Mouse (Mus musculus) neural tube, embryonic 14.5 days (tissue): ENCODE measurements at regions not wholly inside any gene's neighbourhood (a gene's known extent, or its start where the extent isn't known, plus 50 kb on each side); places are given as distances from the start of the nearest gene placed in this dataset.
"Not testable (repeated sequence)": the region's sequence is repeated elsewhere in the genome, so short reads cannot be mapped to it uniquely, and the experiment has no call there.

Source experiments
- ATAC-seq: fragments of 200-750 bp; cut with Nextera tagmentation; 2 replicates; pipeline ENCODE4 v1.8.0; 2017; ENCODE audit warnings: low read depth, mild to moderate bottlenecking, moderate TSS enrichment, moderate library complexity
- H3K27ac ChIP-seq: fragments of 300-500 bp; sonication (generic); 2 replicates; pipeline ENCODE4 v1.5.1; 2014; ENCODE audit warnings: low read depth, mild to moderate bottlenecking, control low read depth, low read length, moderate library complexity, mixed read lengths
- H3K27me3 ChIP-seq: fragments of 300-500 bp; sonication (generic); 2 replicates; pipeline ENCODE4 v1.6.1; 2014; ENCODE audit warnings: low read length; ENCODE audit not compliant: control insufficient read depth, insufficient read depth
- H3K36me3 ChIP-seq: fragments of 300-500 bp; sonication (generic); 2 replicates; pipeline ENCODE4 v1.6.1; 2014; ENCODE audit warnings: low read length, mixed read lengths; ENCODE audit not compliant: control insufficient read depth, insufficient read depth
- H3K4me1 ChIP-seq: fragments of 300-500 bp; sonication (generic); 2 replicates; pipeline ENCODE4 v1.6.1; 2014; ENCODE audit warnings: low read length; ENCODE audit not compliant: control insufficient read depth, insufficient read depth
- H3K4me2 ChIP-seq: fragments of 300-500 bp; sonication (generic); 2 replicates; pipeline ENCODE4 v1.6.1; 2014; ENCODE audit warnings: mild to moderate bottlenecking, low read depth, low read length, control low read depth
- H3K4me3 ChIP-seq: fragments of 300-500 bp; sonication (generic); 2 replicates; pipeline ENCODE4 v1.5.1; 2014; ENCODE audit warnings: low read depth, low read length, control low read depth, mixed read lengths
- H3K9ac ChIP-seq: fragments of 300-500 bp; sonication (generic); replicated peaks from 2 replicates; pipeline ENCODE4 v1.6.1; 2014; ENCODE audit warnings: low read depth, mild to moderate bottlenecking, control low read depth, low read length, mixed read lengths
- H3K9me3 ChIP-seq: fragments of 300-500 bp; sonication (generic); 2 replicates; pipeline ENCODE4 v1.6.1; 2016; ENCODE audit warnings: low read length; ENCODE audit not compliant: control insufficient read depth
- WGBS: fragments of 180-500 bp; shearing (Covaris S2); extraction: QIAGEN DNeasy Blood & Tissue Kit; methylation state at CpG from one replicate; pipeline ENCODE4 v1.1.7; 2014; 5-methylcytosine and 5-hydroxymethylcytosine counted together

- WGBS = 90% methylated on average over 4 of the region's 4 CpGs
- H3K4me2 ChIP-seq, ATAC-seq, H3K4me1 ChIP-seq, H3K9ac ChIP-seq, H3K9me3 ChIP-seq, H3K27ac ChIP-seq, H3K4me3 ChIP-seq, H3K36me3 ChIP-seq, H3K27me3 ChIP-seq: not testable (repeated sequence)
These were observed 185.9 kb upstream of the Ube2e2 start for GRCm38 (mm10) chr14:19080001-19080400.

GRCm38 (mm10) chr14:19041984-19042760 lies 148.1 kb upstream of the Ube2e2 start:
- H3K4me1 ChIP-seq = no peaks in the 10 kb centered on the region
- no peaks in the 10 kb centered on the region for H3K27me3 ChIP-seq

DNA sequence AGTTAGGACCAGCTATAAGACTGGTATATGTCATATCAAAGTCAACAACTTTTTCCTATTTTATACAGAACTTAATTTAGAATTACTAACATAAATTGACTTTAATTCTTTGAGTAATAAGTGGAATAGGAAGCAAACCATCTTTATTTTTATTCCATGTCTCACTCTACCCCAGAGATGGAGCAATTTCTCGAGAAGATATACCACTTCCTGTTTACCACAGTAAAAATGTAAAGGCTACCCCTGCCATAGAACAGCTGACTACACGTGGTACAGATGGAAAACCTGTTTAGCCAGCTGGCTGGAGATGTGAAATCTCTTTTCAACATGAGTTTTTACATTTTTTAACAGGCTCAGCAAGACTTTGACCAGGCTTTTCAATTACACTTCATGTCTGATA lies 126.0 kb upstream of the Ube2e2 start:
- Histone ChIP-seq H3K4me2 (no peak overlapping the region), H3K9ac (no peak overlapping the region), H3K9me3 (no peaks in the 10 kb centered on the region), H3K27me3 (no peaks in the 10 kb centered on the region), H3K36me3 (no peaks in the 10 kb centered on the region), H3K27ac (no peak overlapping the region), H3K4me1 (no peaks in the 10 kb centered on the region), H3K4me3 (no peak overlapping the region)
- WGBS = 46% methylated on average over 2 of the region's 2 CpGs
- ATAC-seq = no peak

More at GRCm38 (mm10) chr14:19041984-19042760, 148.1 kb upstream of the Ube2e2 start:
- H3K36me3 ChIP-seq = no peaks in the 10 kb centered on the region
- H3K4me2 ChIP-seq = peak overlapping the region; percentile 88
- ATAC-seq = peak; percentile 96
- peak overlapping the region; percentile 54 for H3K9ac ChIP-seq
- WGBS = 3% methylated on average over 49 of the region's 49 CpGs
- peak overlapping the region; percentile 48 for H3K4me3 ChIP-seq
- H3K9me3 ChIP-seq = no peaks in the 10 kb centered on the region
- H3K27ac ChIP-seq = no peak overlapping the region

DNA sequence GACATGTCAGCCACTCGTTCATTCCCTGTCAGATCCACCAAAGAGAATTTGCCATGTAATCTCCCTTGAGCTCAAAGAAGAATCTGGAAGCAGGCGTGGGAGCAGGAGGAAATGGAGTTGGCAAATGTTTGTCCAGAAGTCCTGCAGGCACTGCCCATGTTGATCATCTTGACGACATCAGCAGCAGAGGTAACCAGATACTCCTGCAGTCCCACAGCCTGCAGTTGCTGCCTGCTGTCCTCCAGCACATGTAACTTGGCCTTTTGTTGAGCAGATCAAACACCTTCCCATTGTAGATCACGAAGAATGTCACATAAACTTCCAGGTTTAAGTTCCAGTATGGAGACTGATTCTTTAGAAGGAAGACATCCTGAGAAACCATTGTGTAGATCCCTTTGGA lies 121.3 kb upstream of the Ube2e2 start:
- Histone ChIP-seq H3K4me3 (no peak overlapping the region), H3K36me3 (no peaks in the 10 kb centered on the region), H3K9ac (no peak overlapping the region), H3K4me2 (no peak overlapping the region), H3K27me3 (no peaks in the 10 kb centered on the region), H3K4me1 (no peaks in the 10 kb centered on the region), H3K9me3 (no peaks in the 10 kb centered on the region), H3K27ac (no peak overlapping the region)
- no peak for ATAC-seq
- WGBS = 75% methylated on average over 4 of the region's 4 CpGs

- H3K4me1 ChIP-seq, ATAC-seq, H3K4me3 ChIP-seq, H3K9ac ChIP-seq, H3K27me3 ChIP-seq, H3K4me2 ChIP-seq, H3K36me3 ChIP-seq, H3K9me3 ChIP-seq, H3K27ac ChIP-seq: not testable (repeated sequence)
- WGBS = 71% methylated on average over 2 of the region's 2 CpGs
These were observed 119.5 kb upstream of the Ube2e2 start for GRCm38 (mm10) chr14:19013558-19013957.

- Histone ChIP-seq H3K9me3 (no peaks in the 10 kb centered on the region), H3K27ac (no peak overlapping the region), H3K9ac (no peak overlapping the region), H3K4me1 (no peaks in the 10 kb centered on the region), H3K36me3 (no peaks in the 10 kb centered on the region), H3K4me3 (no peak overlapping the region), H3K4me2 (no peak overlapping the region), H3K27me3 (no peaks in the 10 kb centered on the region)
- 91% methylated on average over 3 of the region's 3 CpGs for WGBS
- ATAC-seq = no peak
These were observed 89.8 kb upstream of the Ube2e2 start for GRCm38 (mm10) chr14:18983901-18984300.

DNA sequence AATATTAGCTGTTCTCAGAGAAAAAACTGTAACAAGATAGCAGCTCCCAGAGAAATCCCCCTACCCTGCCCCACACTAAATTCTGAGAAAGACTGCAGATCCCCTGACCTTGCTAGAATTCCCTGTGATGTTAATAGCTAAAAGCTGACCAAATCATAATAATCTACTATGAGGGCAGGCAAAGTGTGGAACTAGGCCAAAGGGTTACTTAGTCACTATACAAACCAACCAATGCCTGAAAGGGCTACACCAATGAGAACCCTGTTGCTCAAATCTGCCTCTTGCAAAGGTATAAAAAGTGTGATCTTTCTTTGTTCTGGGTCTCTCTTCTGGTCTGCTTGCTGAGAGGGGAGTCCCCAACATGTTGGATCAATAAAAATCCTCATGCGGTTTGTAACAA lies 69.8 kb upstream of the Ube2e2 start:
- no peaks in the 10 kb centered on the region for H3K9me3 ChIP-seq
- no peak overlapping the region for H3K4me2 ChIP-seq
- H3K27ac ChIP-seq = no peak overlapping the region
- no peaks in the 10 kb centered on the region for H3K4me1 ChIP-seq
- no peak for ATAC-seq
- no peak overlapping the region for H3K4me3 ChIP-seq
- H3K36me3 ChIP-seq = no peaks in the 10 kb centered on the region
- H3K9ac ChIP-seq = no peak overlapping the region
- no peaks in the 10 kb centered on the region for H3K27me3 ChIP-seq
- WGBS = 93% methylated on average over 1 of the region's 1 CpGs

DNA sequence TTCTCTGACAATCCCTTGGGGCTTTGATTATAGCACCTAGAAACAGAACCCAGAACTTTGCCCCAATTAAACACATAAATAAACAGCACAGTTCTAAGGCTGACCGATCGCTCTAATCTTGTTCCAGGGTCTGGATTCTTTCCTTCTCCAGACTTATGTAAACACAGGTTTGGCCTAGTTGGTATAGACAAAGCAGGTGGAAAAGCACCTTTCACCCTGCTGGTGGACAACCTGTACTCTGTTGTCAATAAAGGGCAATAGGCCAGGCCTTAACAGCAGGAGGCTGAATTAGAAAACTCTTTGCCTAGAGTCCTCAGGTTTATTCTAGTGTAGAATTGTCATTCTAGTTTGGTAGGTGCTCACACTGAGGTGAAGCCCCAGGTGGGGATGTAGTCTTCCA lies 69.2 kb upstream of the Ube2e2 start:
- Histone ChIP-seq H3K4me2 (no peak overlapping the region), H3K36me3 (no peaks in the 10 kb centered on the region), H3K27me3 (no peaks in the 10 kb centered on the region), H3K4me1 (no peaks in the 10 kb centered on the region), H3K9ac (no peak overlapping the region), H3K9me3 (no peaks in the 10 kb centered on the region), H3K4me3 (no peak overlapping the region), H3K27ac (no peak overlapping the region)
- whole genome bisulfite sequencing = 91% methylated on average over 2 of the region's 2 CpGs
- ATAC-seq = no peak
